Mouse (Mus musculus): ENCODE results near the gene Fbxw10. TPM values are rescaled to one million over a fixed set of nuclear protein-coding genes. Genes with fewer than 3 reads are reported as not detected.

The Fbxw10 gene
- polyA plus RNA-seq, 1 experiment from 2014 or later: 0.03 TPM

DNA sequence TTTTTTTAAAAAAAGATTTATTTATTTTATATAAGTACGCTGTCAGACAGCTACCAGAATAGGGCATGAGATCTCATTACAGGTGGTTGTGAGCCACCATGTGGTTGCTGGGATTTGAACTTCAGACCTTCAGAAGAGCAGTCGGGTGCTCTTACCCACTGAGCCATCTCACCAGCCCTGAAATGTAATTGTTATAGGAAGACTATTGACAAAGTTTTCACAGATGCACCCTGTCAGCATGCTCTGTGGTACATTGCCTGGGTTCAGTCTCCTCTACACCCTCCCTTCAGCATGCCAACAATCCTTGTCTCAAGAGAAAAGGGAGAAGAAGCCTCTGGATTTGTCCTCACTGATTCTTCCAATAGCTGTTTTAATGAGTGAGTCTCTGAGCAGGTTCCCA is 66.3 kb downstream of the Fbxw10 start:
- WGBS (ENCODE audit: insufficient replicate concordance): 69% methylated on average over 2 of the region's 2 CpGs
- DNase-seq (no peak), ATAC-seq (ENCODE audit: low read depth) (no peak)
- Histone ChIP-seq H3K4me3 (replicated peaks) (no peak overlapping the region), H3K36me3 (no peaks in the 10 kb centered on the region), H3K27ac (no peak overlapping the region), H3K9ac (no peak overlapping the region), H3K27me3 (no peaks in the 10 kb centered on the region), H3K9me3 (replicated peaks) (no peaks in the 10 kb centered on the region), H3K4me2 (no peak overlapping the region), H3K4me1 (replicated peaks) (no peaks in the 10 kb centered on the region)

GRCm38 (mm10) chr11:62914532-62914931 is 67.7 kb downstream of the Fbxw10 start:
- H3K27me3 ChIP-seq: no peaks in the 10 kb centered on the region
- DNase-seq (no peak), ATAC-seq (ENCODE audit: low read depth) (no peak)
- H3K9ac ChIP-seq: no peak overlapping the region
- H3K4me3 ChIP-seq (replicated peaks): no peak overlapping the region
- H3K36me3 ChIP-seq: no peaks in the 10 kb centered on the region
- H3K4me1 ChIP-seq (replicated peaks): no peaks in the 10 kb centered on the region
- WGBS (ENCODE audit: insufficient replicate concordance): 47% methylated on average over 6 of the region's 6 CpGs
- H3K27ac ChIP-seq: no peak overlapping the region
- H3K9me3 ChIP-seq (replicated peaks): no peaks in the 10 kb centered on the region
- no peak overlapping the region for H3K4me2 ChIP-seq

GRCm38 (mm10) chr11:62915486-62915885 is 68.6 kb downstream of the Fbxw10 start:
- no peak overlapping the region for H3K9ac ChIP-seq
- H3K4me2 ChIP-seq: no peak overlapping the region
- ATAC-seq (ENCODE audit: low read depth) (no peak), DNase-seq (no peak)
- no peaks in the 10 kb centered on the region for H3K4me1 ChIP-seq (replicated peaks)
- no peak overlapping the region for H3K27ac ChIP-seq
- H3K27me3 ChIP-seq: no peaks in the 10 kb centered on the region
- 56% methylated on average over 2 of the region's 2 CpGs for WGBS (ENCODE audit: insufficient replicate concordance)
- H3K9me3 ChIP-seq (replicated peaks): no peaks in the 10 kb centered on the region
- H3K4me3 ChIP-seq (replicated peaks): no peak overlapping the region
- H3K36me3 ChIP-seq: no peaks in the 10 kb centered on the region

GRCm38 (mm10) chr11:62916765-62917164 is 69.9 kb downstream of the Fbxw10 start:
- Histone ChIP-seq H3K4me3 (replicated peaks) (no peak overlapping the region), H3K36me3 (no peaks in the 10 kb centered on the region), H3K4me1 (replicated peaks) (no peaks in the 10 kb centered on the region), H3K4me2 (no peak overlapping the region), H3K27me3 (peaks cover under 1% of the 10 kb centered on the region; the same call in 1 of the 2 replicates), H3K27ac (no peak overlapping the region), H3K9me3 (replicated peaks) (no peaks in the 10 kb centered on the region), H3K9ac (no peak overlapping the region)
- ATAC-seq (ENCODE audit: low read depth): peak; percentile 45
- DNase-seq: no peak
- WGBS (ENCODE audit: insufficient replicate concordance): 22% methylated on average over 2 of the region's 2 CpGs

- Histone ChIP-seq H3K27me3 (peaks cover 9% of the 10 kb centered on the region), H3K9me3 (replicated peaks) (no peaks in the 10 kb centered on the region), H3K9ac (no peak overlapping the region), H3K4me1 (replicated peaks) (no peaks in the 10 kb centered on the region), H3K4me2 (no peak overlapping the region), H3K4me3 (replicated peaks) (no peak overlapping the region), H3K36me3 (no peaks in the 10 kb centered on the region), H3K27ac (no peak overlapping the region)
- DNase-seq (no peak), ATAC-seq (ENCODE audit: low read depth) (no peak)
- 56% methylated on average over 6 of the region's 6 CpGs for WGBS (ENCODE audit: insufficient replicate concordance)
These were observed 73.3 kb downstream of the Fbxw10 start for GRCm38 (mm10) chr11:62919946-62920742.

- 24% methylated on average over 6 of the region's 6 CpGs for WGBS (ENCODE audit: insufficient replicate concordance)
- no peak for DNase-seq
- no peaks in the 10 kb centered on the region for H3K4me1 ChIP-seq (replicated peaks)
- H3K4me2 ChIP-seq: no peak overlapping the region
- no peak overlapping the region for H3K9ac ChIP-seq
- no peak overlapping the region for H3K27ac ChIP-seq
- H3K27me3 ChIP-seq: peaks cover 9% of the 10 kb centered on the region
- ATAC-seq (ENCODE audit: low read depth): no peak
- no peaks in the 10 kb centered on the region for H3K9me3 ChIP-seq (replicated peaks)
- H3K36me3 ChIP-seq: no peaks in the 10 kb centered on the region
- H3K4me3 ChIP-seq (replicated peaks): no peak overlapping the region
These were observed 73.8 kb downstream of the Fbxw10 start for GRCm38 (mm10) chr11:62920743-62921050.

- ATAC-seq (ENCODE audit: low read depth) (peak; percentile 76), DNase-seq (peak; percentile 61)
- H3K27me3 ChIP-seq: peaks cover 9% of the 10 kb centered on the region
- no peak overlapping the region for H3K9ac ChIP-seq
- peak overlapping the region; percentile 12 for H3K4me3 ChIP-seq (replicated peaks)
- WGBS (ENCODE audit: insufficient replicate concordance): 18% methylated on average over 25 of the region's 25 CpGs
- H3K27ac ChIP-seq: no peak overlapping the region; the same call in 1 of the 2 replicates
- no peaks in the 10 kb centered on the region for H3K36me3 ChIP-seq
- no peaks in the 10 kb centered on the region for H3K9me3 ChIP-seq (replicated peaks)
- H3K4me2 ChIP-seq: peak overlapping the region; percentile 35
- no peaks in the 10 kb centered on the region for H3K4me1 ChIP-seq (replicated peaks)
These were observed 74.4 kb downstream of the Fbxw10 start for GRCm38 (mm10) chr11:62921052-62921977.

- H3K4me2 ChIP-seq: no peak overlapping the region
- no peak overlapping the region for H3K9ac ChIP-seq
- DNase-seq (no peak), ATAC-seq (ENCODE audit: low read depth) (no peak)
- no peak overlapping the region for H3K27ac ChIP-seq
- H3K4me1 ChIP-seq (replicated peaks): peaks cover 1% of the 10 kb centered on the region
- WGBS (ENCODE audit: insufficient replicate concordance): 32% methylated on average over 6 of the region's 6 CpGs
- no peak overlapping the region for H3K4me3 ChIP-seq (replicated peaks)
- peaks cover 9% of the 10 kb centered on the region for H3K27me3 ChIP-seq
- H3K9me3 ChIP-seq (replicated peaks): no peaks in the 10 kb centered on the region
- H3K36me3 ChIP-seq: no peaks in the 10 kb centered on the region
These were observed 77.4 kb downstream of the Fbxw10 start for GRCm38 (mm10) chr11:62924091-62924761.

Other genes with a start within 250 kb of the Fbxw10 start
- gene Lrrc75a, start 198.5 kb upstream of the Fbxw10 start, polyA plus RNA-seq (2015; fragmentation: Nextera tagmentation; extraction: Ambion mirVana): 1.3 and 1.4 TPM in 2 replicates
- 12.2 and 12.3 TPM in 2 replicates for gene Mmgt2, start 198.4 kb upstream of the Fbxw10 start, polyA plus RNA-seq (2015; fragmentation: Nextera tagmentation; extraction: Ambion mirVana)
- 0.47 and 0.57 TPM in 2 replicates for gene Zfp287, start 115.2 kb upstream of the Fbxw10 start, polyA plus RNA-seq (2015; fragmentation: Nextera tagmentation; extraction: Ambion mirVana)
- not detected in 2 replicates for gene Gm10428, start 94.0 kb upstream of the Fbxw10 start, polyA plus RNA-seq (2015; fragmentation: Nextera tagmentation; extraction: Ambion mirVana)
- gene Zfp286, start 57.6 kb upstream of the Fbxw10 start, polyA plus RNA-seq (2015; fragmentation: Nextera tagmentation; extraction: Ambion mirVana): 1.8 and 2.1 TPM in 2 replicates
- 0.65 and 0.73 TPM in 2 replicates for gene Trim16, start 26.8 kb upstream of the Fbxw10 start, polyA plus RNA-seq (2015; fragmentation: Nextera tagmentation; extraction: Ambion mirVana)
- gene Tvp23b, start 32.4 kb downstream of the Fbxw10 start, polyA plus RNA-seq (2015; fragmentation: Nextera tagmentation; extraction: Ambion mirVana): 29.2 and 36.1 TPM in 2 replicates
- gene Cdrt4, start 104.1 kb downstream of the Fbxw10 start, polyA plus RNA-seq (2015; fragmentation: Nextera tagmentation; extraction: Ambion mirVana): 0.16 TPM in 1 of 2 replicates, not detected in the other
- not detected in 2 replicates for gene Tekt3, start 214.6 kb downstream of the Fbxw10 start, polyA plus RNA-seq (2015; fragmentation: Nextera tagmentation; extraction: Ambion mirVana)

Measured in liver, embryonic 13.5 days (tissue).